ENCODE assay signal across 8 mouse cellular contexts in genomic region chr4:138464667-138465353, GRCm38 (mm10). TPM values are rescaled to one million over a fixed set of nuclear protein-coding genes. Genes with fewer than 3 reads are reported as not detected.
A peak's percentile ranks its signal among the peaks of the same experiment; 100 is the strongest.
DNase-seq lines count a peak whose midpoint lies in the region; ATAC-seq and TF ChIP-seq lines count a peak whose summit lies in the region.

No protein-coding gene starts in this region.

- H3K9me3 ChIP-seq in G1E (replicated peaks), result no peaks in the 10 kb centered on the region
- no peaks in the 10 kb centered on the region for H3K9me3 ChIP-seq in embryonic facial prominence, embryonic 13.5 days
- H3K9me3 ChIP-seq in heart, embryonic 13.5 days, result no peaks in the 10 kb centered on the region
- no peaks in the 10 kb centered on the region for H3K9me3 ChIP-seq in kidney, embryonic 14.5 days (ENCODE audit: control insufficient read depth, low read length)
- no peaks in the 10 kb centered on the region for H3K9me3 ChIP-seq in lung, embryonic 16.5 days (ENCODE audit: control insufficient read depth, low read length)

- peaks cover 7% of the 10 kb centered on the region for H3K4me1 ChIP-seq in G1E (ENCODE audit: insufficient read depth, low read depth, low read length)
- H3K4me1 ChIP-seq in embryonic facial prominence, embryonic 13.5 days, result peaks cover 44% of the 10 kb centered on the region
- H3K4me1 ChIP-seq in heart, embryonic 13.5 days, result peaks cover 41% of the 10 kb centered on the region
- H3K4me1 ChIP-seq in kidney, embryonic 14.5 days (ENCODE audit: control insufficient read depth, insufficient read depth, low read length), result peaks cover 61% of the 10 kb centered on the region
- peaks cover 33% of the 10 kb centered on the region for H3K4me1 ChIP-seq in lung, embryonic 16.5 days (replicated peaks; ENCODE audit: control insufficient read depth, insufficient read depth, low read length)

- H3K4me2 ChIP-seq in embryonic facial prominence, embryonic 13.5 days, result peak overlapping the region; percentile 48
- peak overlapping the region; percentile 59 for H3K4me2 ChIP-seq in heart, embryonic 13.5 days
- peak overlapping the region; percentile 41 for H3K4me2 ChIP-seq in kidney, embryonic 14.5 days (replicated peaks; ENCODE audit: low read depth, low read length)
- peak overlapping the region; percentile 48 for H3K4me2 ChIP-seq in lung, embryonic 16.5 days (ENCODE audit: low read depth, low read length)

- 2% methylated on average over 19 of the region's 22 CpGs for WGBS in embryonic facial prominence, embryonic 13.5 days
- WGBS in heart, embryonic 13.5 days, result 3% methylated on average over 22 of the region's 22 CpGs
- 2% methylated on average over 18 of the region's 22 CpGs for WGBS in kidney, embryonic 14.5 days
- WGBS in lung, embryonic 16.5 days, result 6% methylated on average over 14 of the region's 22 CpGs

- TF ChIP-seq CTCF in G1E (IDR thresholded peaks at IDR 0.05; ENCODE audit: low read depth, low read length), result no peak

- H3K36me3 ChIP-seq in G1E (replicated peaks), result no peaks in the 10 kb centered on the region
- H3K36me3 ChIP-seq in embryonic facial prominence, embryonic 13.5 days, result no peaks in the 10 kb centered on the region
- no peaks in the 10 kb centered on the region for H3K36me3 ChIP-seq in heart, embryonic 13.5 days
- H3K36me3 ChIP-seq in kidney, embryonic 14.5 days (ENCODE audit: control insufficient read depth, insufficient read depth, low read length), result no peaks in the 10 kb centered on the region
- no peaks in the 10 kb centered on the region for H3K36me3 ChIP-seq in lung, embryonic 16.5 days (ENCODE audit: control insufficient read depth, insufficient read depth, low read length)

- ATAC-seq in G1E (ENCODE audit: extremely low read depth, insufficient number of reproducible peaks, low FRiP score, poor library complexity, severe bottlenecking), result 0 out of 2 replicates have a peak, but pooled peaks have one; percentile 24
- ATAC-seq in embryonic facial prominence, embryonic 13.5 days (ENCODE audit: insufficient number of reproducible peaks, insufficient read depth, low FRiP score, low TSS enrichment, low read depth), result 0 out of 2 replicates have a peak, but pooled peaks have one; percentile 49
- 0 out of 2 replicates have a peak, but pooled peaks have one; percentile 34 for ATAC-seq in heart, embryonic 13.5 days (ENCODE audit: extremely low read depth, insufficient number of reproducible peaks, low FRiP score, low TSS enrichment)
- peak; percentile 82 for ATAC-seq in kidney, embryonic 14.5 days (ENCODE audit: low FRiP score, low TSS enrichment)
- peak; percentile 77 for ATAC-seq in lung, embryonic 16.5 days (ENCODE audit: low read depth)

- H3K4me3 ChIP-seq in G1E (ENCODE audit: low read depth, low read length), result no peak overlapping the region
- H3K4me3 ChIP-seq in embryonic facial prominence, embryonic 13.5 days, result no peak overlapping the region; the same call in 1 of the 2 replicates
- peak overlapping the region; percentile 29 for H3K4me3 ChIP-seq in heart, embryonic 13.5 days
- peak overlapping the region; percentile 20 for H3K4me3 ChIP-seq in kidney, embryonic 14.5 days (ENCODE audit: low read length)
- H3K4me3 ChIP-seq in lung, embryonic 16.5 days (ENCODE audit: low read length), result no peak overlapping the region

- H3K27ac ChIP-seq in embryonic facial prominence, embryonic 13.5 days, result no peak overlapping the region
- H3K27ac ChIP-seq in heart, embryonic 13.5 days (replicated peaks), result peak overlapping the region; percentile 86
- H3K27ac ChIP-seq in kidney, embryonic 14.5 days (ENCODE audit: low read depth, low read length), result peak overlapping the region; percentile 95
- peak overlapping the region; percentile 94 for H3K27ac ChIP-seq in lung, embryonic 16.5 days (ENCODE audit: low read length)

- DNase-seq in 3134 (ENCODE audit: extremely low read depth, insufficient read length, low spot score) (peak; percentile 77), G1E (ENCODE audit: low spot score) (no peak)
- DNase-seq in right cerebral cortex, postnatal 4 days, result peak; percentile 54
- DNase-seq in T-cell, adult 2 months (ENCODE audit: low spot score), result no peak

- H3K27me3 ChIP-seq in G1E (ENCODE audit: insufficient read depth, low read length), result peaks cover 10% of the 10 kb centered on the region
- peaks cover 39% of the 10 kb centered on the region for H3K27me3 ChIP-seq in embryonic facial prominence, embryonic 13.5 days
- peaks cover 63% of the 10 kb centered on the region for H3K27me3 ChIP-seq in heart, embryonic 13.5 days (replicated peaks)
- H3K27me3 ChIP-seq in kidney, embryonic 14.5 days (ENCODE audit: control insufficient read depth, insufficient read depth, low read length), result no peaks in the 10 kb centered on the region
- H3K27me3 ChIP-seq in lung, embryonic 16.5 days (ENCODE audit: control insufficient read depth, insufficient read depth, low read depth, low read length), result no peaks in the 10 kb centered on the region

- peak overlapping the region; percentile 37 for H3K9ac ChIP-seq in embryonic facial prominence, embryonic 13.5 days
- peak overlapping the region; percentile 19; the same call in 1 of the 2 replicates for H3K9ac ChIP-seq in heart, embryonic 13.5 days
- H3K9ac ChIP-seq in kidney, embryonic 14.5 days (ENCODE audit: low read depth, low read length), result no peak overlapping the region
- H3K9ac ChIP-seq in lung, embryonic 16.5 days (ENCODE audit: low read length), result 0 out of 2 replicates have a peak overlapping the region, but pooled peaks have one; percentile 14

RNA-seq across cellular contexts. Expression of gene Camk2n1, which starts 10.7 kb away (rescaled TPM):
- 3.0 TPM in 2 replicates for total RNA-seq in G1E (2014; fragmentation: Nextera tagmentation)
- 1.5 and 1.6 TPM in 2 replicates for total RNA-seq in G1E (2017)
- polyA plus RNA-seq in G1E (2012), result 3.7 and 4.9 TPM in 2 replicates
- polyA plus RNA-seq in embryonic facial prominence, embryonic 13.5 days (2015; fragmentation: Nextera tagmentation; extraction: Ambion mirVana), result 2.4 and 2.5 TPM in 2 replicates
- polyA plus RNA-seq in heart, embryonic 13.5 days (2015; fragmentation: Nextera tagmentation; extraction: Ambion mirVana), result 1.0 and 1.1 TPM in 2 replicates
- 7.4 and 10.1 TPM in 2 replicates for polyA plus RNA-seq in kidney, embryonic 14.5 days (2014; fragmentation: Nextera tagmentation; extraction: Ambion mirVana)
- polyA plus RNA-seq in lung, embryonic 16.5 days (2015; fragmentation: Nextera tagmentation; extraction: Ambion mirVana), result 2.5 and 2.9 TPM in 2 replicates

RNA-seq across cellular contexts. Expression of gene Mul1, which starts 30.3 kb away (rescaled TPM):
- total RNA-seq in G1E (2014; fragmentation: Nextera tagmentation) (8.6 and 10.5 TPM in 2 replicates), G1E (2017) (9.2 TPM in 2 replicates)
- 41.4 and 53.3 TPM in 2 replicates for polyA plus RNA-seq in G1E (2012)
- 15.3 and 19.1 TPM in 2 replicates for polyA plus RNA-seq in embryonic facial prominence, embryonic 13.5 days (2015; fragmentation: Nextera tagmentation; extraction: Ambion mirVana)
- polyA plus RNA-seq in heart, embryonic 13.5 days (2015; fragmentation: Nextera tagmentation; extraction: Ambion mirVana), result 21.3 and 22.8 TPM in 2 replicates
- polyA plus RNA-seq in kidney, embryonic 14.5 days (2014; fragmentation: Nextera tagmentation; extraction: Ambion mirVana), result 16.7 and 16.9 TPM in 2 replicates
- 16.8 and 18.2 TPM in 2 replicates for polyA plus RNA-seq in lung, embryonic 16.5 days (2015; fragmentation: Nextera tagmentation; extraction: Ambion mirVana)

Comparison
In these comparisons a context has a peak if more than half of its experiments do, and no peak if none do; other contexts are left out.
1. DNase-seq: peak in 3134 (single experiment) and right cerebral cortex, postnatal 4 days (single experiment); none in G1E (single experiment) and T-cell, adult 2 months (single experiment).
2. ATAC-seq: peak in every context shown above with its lines; median percentile 82 in kidney, embryonic 14.5 days; 77 in lung, embryonic 16.5 days; 49 in embryonic facial prominence, embryonic 13.5 days; 34 in heart, embryonic 13.5 days; 24 in G1E.
3. H3K4me3 ChIP-seq: peak in heart, embryonic 13.5 days (single experiment) and kidney, embryonic 14.5 days (single experiment); none in G1E (single experiment), embryonic facial prominence, embryonic 13.5 days (single experiment) and lung, embryonic 16.5 days (single experiment).
4. Peak in every context shown above with its lines, with median percentiles within 50 percentile points of each other: H3K4me2 ChIP-seq.